Mouse (Mus musculus) embryonic fibroblast, embryonic 13.5 days (primary cell): Measurements from ENCODE around the gene Rpl3.

Source experiments
- CTCF ChIP-seq: IDR thresholded peaks from 2 replicates; pipeline ENCODE4 v1.5.1; 2011; ENCODE audit warnings: mild to moderate bottlenecking, control low read depth, low read length, moderate library complexity, borderline replicate concordance; ENCODE audit not compliant: insufficient read depth
- POLR2A ChIP-seq: IDR thresholded peaks from 2 replicates; pipeline ENCODE4 v1.6.1; 2011; ENCODE audit warnings: low read depth, mild to moderate bottlenecking, control low read depth, low read length, moderate library complexity

DNA sequence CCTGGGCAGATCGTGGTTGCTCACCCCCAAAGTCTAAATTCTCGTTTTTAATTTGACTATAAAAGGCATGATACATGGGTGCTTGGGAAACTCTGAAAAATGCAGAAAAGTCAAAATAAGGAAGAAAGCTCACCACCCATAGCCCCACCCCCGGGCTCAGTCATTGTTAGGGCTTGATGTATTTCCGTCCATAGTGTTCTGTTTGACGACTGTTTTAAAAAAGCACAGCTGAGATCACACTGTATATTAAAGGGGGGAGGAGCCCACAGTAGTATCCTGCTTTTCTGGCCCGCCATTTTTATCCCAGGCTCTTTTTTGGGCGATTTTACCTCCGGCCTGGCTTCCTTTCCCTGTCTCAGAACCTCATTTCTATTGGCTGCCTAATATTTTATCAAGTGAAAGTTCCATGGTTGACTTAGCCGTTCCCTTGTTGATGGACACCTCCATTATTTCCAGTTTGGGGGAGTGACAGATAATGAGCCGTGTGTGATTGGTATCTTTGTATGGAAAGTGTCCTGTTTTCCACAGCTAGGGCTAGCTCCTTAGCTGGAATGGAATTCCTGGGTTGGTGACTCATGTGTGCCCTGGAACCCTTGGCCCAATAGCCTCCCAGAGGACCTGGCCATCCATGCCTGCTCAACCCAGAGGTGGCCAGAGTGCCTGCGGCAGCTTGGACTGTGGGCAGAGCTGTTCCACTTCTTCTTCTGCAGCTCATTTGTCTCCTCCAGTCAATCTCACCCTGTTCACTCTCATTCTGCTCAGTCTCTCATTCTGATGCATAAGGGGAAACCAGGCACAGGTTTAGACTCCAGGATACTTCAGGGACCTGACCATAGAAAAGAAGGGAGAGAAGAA lies 54.2 kb downstream of the Rpl3 start:
- TF ChIP-seq CTCF (no peak), POLR2A (no peak)
